Mouse (Mus musculus) MEL (cell line): ENCODE results near the gene Ell. TPM values are rescaled to one million over a fixed set of nuclear protein-coding genes. Genes with fewer than 3 reads are reported as not detected.

ENCODE experiments used
- DNase-seq: peaks from one replicate; pipeline ENCODE4 v3.0.0; 2011; ENCODE audit warnings: low read depth, low spot score
- H3K27ac ChIP-seq: 2 replicates; pipeline ENCODE4 v1.5.1; 2012; ENCODE audit warnings: low read depth, mild to moderate bottlenecking, control low read depth, low read length, moderate library complexity; ENCODE audit not compliant: control insufficient read depth
- H3K27me3 ChIP-seq, 2 experiments: fragments of 150-350 bp in 1 of 2; sonication (generic) in 1 of 2; 2 replicates each; pipeline ENCODE4 v1.6.1; 2012; ENCODE audit warnings: low read length in 2 of 2, mild to moderate bottlenecking in 2 of 2, improper control_type of control experiment in 1 of 2, moderate library complexity in 1 of 2; ENCODE audit not compliant: insufficient read depth in 2 of 2, control insufficient read depth in 1 of 2
- H3K36me3 ChIP-seq, 2 experiments: 2 replicates each; pipeline ENCODE4 v1.6.1; 2012 to 2014; ENCODE audit warnings: low read length in 2 of 2, improper control_type of control experiment in 1 of 2, inconsistent platforms in 1 of 2, mild to moderate bottlenecking in 1 of 2; ENCODE audit not compliant: insufficient read depth in 2 of 2, control insufficient read depth in 1 of 2
- H3K4me1 ChIP-seq, 2 experiments: fragments of 150-350 bp in 1 of 2; sonication (generic) in 1 of 2; 2 replicates each; pipeline ENCODE4 v1.6.1; 2012; ENCODE audit warnings: low read length in 2 of 2, improper control_type of control experiment in 1 of 2, mild to moderate bottlenecking in 1 of 2; ENCODE audit not compliant: insufficient read depth in 2 of 2, control insufficient read depth in 1 of 2
- H3K4me3 ChIP-seq, 2 experiments: fragments of 150-350 bp in 1 of 2; sonication (generic) in 1 of 2; 2 replicates each; pipeline ENCODE4 v1.5.1; 2012; ENCODE audit warnings: low read depth in 2 of 2, low read length in 2 of 2, mild to moderate bottlenecking in 2 of 2, moderate library complexity in 2 of 2, control low read depth in 1 of 2, improper control_type of control experiment in 1 of 2; ENCODE audit not compliant: control insufficient read depth in 1 of 2, insufficient read depth in 1 of 2
- H3K79me2 ChIP-seq: 2 replicates; pipeline ENCODE4 v1.6.1; 2012; ENCODE audit warnings: mild to moderate bottlenecking, low read length, moderate library complexity; ENCODE audit not compliant: control insufficient read depth, poor library complexity, insufficient read depth
- H3K9ac ChIP-seq: 2 replicates; pipeline ENCODE4 v1.6.1; 2012; ENCODE audit warnings: low read depth, mild to moderate bottlenecking, control low read depth, low read length, moderate library complexity; ENCODE audit not compliant: control insufficient read depth, poor library complexity, severe bottlenecking
- H3K9me3 ChIP-seq: fragments of 150-350 bp; sonication (generic); replicated peaks from 2 replicates; pipeline ENCODE4 v1.6.1; 2012; ENCODE audit warnings: mild to moderate bottlenecking, low read length, improper control_type of control experiment, moderate library complexity; ENCODE audit not compliant: insufficient read depth
- CHD2 ChIP-seq: IDR thresholded peaks from 2 replicates; pipeline ENCODE4 v1.6.1; 2011; ENCODE audit warnings: low read length, improper control_type of control experiment
- EP300 ChIP-seq, 2 experiments: IDR thresholded peaks; 2 replicates each; pipeline ENCODE4 v1.6.1; 2011; ENCODE audit warnings: improper control_type of control experiment in 2 of 2, low read length in 2 of 2, low read depth in 1 of 2, mild to moderate bottlenecking in 1 of 2
- GABPA ChIP-seq: IDR thresholded peaks from 2 replicates; pipeline ENCODE4 v1.6.1; 2012; ENCODE audit warnings: low read depth, mild to moderate bottlenecking, inconsistent platforms, low read length, improper control_type of control experiment, moderate library complexity
- KAT2A ChIP-seq: conservative IDR thresholded peaks from 2 replicates; pipeline ENCODE4 v1.6.1; 2012; ENCODE audit warnings: low read depth, low read length, improper control_type of control experiment, inconsistent platforms
- MAZ ChIP-seq: IDR thresholded peaks from 2 replicates; pipeline ENCODE4 v1.6.1; 2012; ENCODE audit warnings: low read depth, mild to moderate bottlenecking, inconsistent platforms, low read length, improper control_type of control experiment
- MEF2A ChIP-seq: IDR thresholded peaks from 2 replicates; pipeline ENCODE4 v1.6.1; 2014; ENCODE audit warnings: low read depth, mild to moderate bottlenecking, inconsistent platforms, low read length, improper control_type of control experiment; ENCODE audit not compliant: poor library complexity, insufficient replicate concordance, severe bottlenecking; ENCODE audit errors: extremely low read depth
- NRF1 ChIP-seq: IDR thresholded peaks from 2 replicates; pipeline ENCODE4 v1.6.1; 2014; ENCODE audit warnings: low read depth, mild to moderate bottlenecking, inconsistent platforms, low read length, improper control_type of control experiment, moderate library complexity; ENCODE audit not compliant: poor library complexity, insufficient read depth, severe bottlenecking
- POLR2AphosphoS5 ChIP-seq: IDR thresholded peaks from 2 replicates; pipeline ENCODE4 v1.6.1; 2012; ENCODE audit warnings: low read depth, borderline replicate concordance, mild to moderate bottlenecking, inconsistent platforms, low read length, moderate library complexity, mixed read lengths
- SMC3 ChIP-seq: IDR thresholded peaks from 2 replicates; pipeline ENCODE4 v1.6.1; 2011; ENCODE audit warnings: low read depth, low read length, improper control_type of control experiment
- TAL1 ChIP-seq: IDR thresholded peaks from 2 replicates; pipeline ENCODE4 v1.6.1; 2012; ENCODE audit warnings: mild to moderate bottlenecking, inconsistent platforms, low read length, moderate library complexity, mixed read lengths
- UBTF ChIP-seq: IDR thresholded peaks from 2 replicates; pipeline ENCODE4 v1.6.1; 2012; ENCODE audit warnings: low read depth, mild to moderate bottlenecking, inconsistent platforms, low read length, improper control_type of control experiment, moderate library complexity, borderline replicate concordance; ENCODE audit not compliant: insufficient read depth
- USF2 ChIP-seq, 2 experiments: IDR thresholded peaks; 2 replicates each; pipeline ENCODE4 v1.6.1; 2011 to 2012; ENCODE audit warnings: improper control_type of control experiment in 2 of 2, low read length in 2 of 2, borderline replicate concordance in 1 of 2, inconsistent platforms in 1 of 2, low read depth in 1 of 2, mild to moderate bottlenecking in 1 of 2; ENCODE audit not compliant: insufficient read depth in 1 of 2
- ZC3H11A ChIP-seq: IDR thresholded peaks from 2 replicates; pipeline ENCODE4 v1.6.1; 2012; ENCODE audit warnings: low read depth, mild to moderate bottlenecking, inconsistent platforms, low read length, improper control_type of control experiment
- polyA plus RNA-seq, 2 experiments: library from polyadenylated mRNA; stranded (reverse) in 1 of 2; unstranded in 1 of 2; fragments of >175 nt in 1 of 2; fragments of >200 nt in 1 of 2; gene quantifications; 2 replicates each; pipeline versions ENCODE4 v1.2.1 to v1.2.4; 2012; ENCODE audit warnings: low replicate concordance in 2 of 2, low read depth in 1 of 2; ENCODE audit not compliant: insufficient read length in 2 of 2, insufficient read depth in 1 of 2, missing spikeins in 1 of 2
- total RNA-seq: library from RNA; depleted of rRNA; stranded (reverse); fragments of 300-350 nt; gene quantifications from 2 replicates; pipeline ENCODE4 v1.2.3, GENCODE M21; 2012

Gene Ell
- total and polyA plus RNA-seq, 3 experiments, result 12.4 to 25.9 TPM; not detected in 1

DNA sequence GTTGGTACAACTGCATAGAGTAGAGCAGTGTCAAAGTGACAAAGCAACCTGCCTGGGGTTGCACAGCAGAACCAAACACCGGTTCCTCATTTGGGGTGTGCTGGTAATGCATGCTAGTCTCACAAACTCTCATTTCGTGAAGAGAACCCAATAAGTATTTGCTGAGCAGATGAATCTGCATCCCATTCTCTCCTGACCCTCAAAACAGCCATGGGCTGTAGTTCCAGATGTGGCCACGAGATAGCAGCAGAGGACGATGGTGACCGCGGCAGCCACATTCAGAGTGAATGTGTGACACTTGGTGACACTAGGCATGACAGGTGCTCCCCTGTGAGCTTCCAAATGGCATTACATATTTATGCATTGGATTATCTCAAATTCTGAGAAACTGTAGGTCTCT is 72.6 kb downstream of the Ell start (continued):
- TF ChIP-seq GABPA (no peak), MEF2A (no peak), CHD2 (no peak), EP300 (IDR thresholded peaks at IDR 0.05; ENCODE audit: low read depth in 1 of 2, low read length in 2 of 2) (0 out of 4 replicates have a peak, but pooled peaks of 1 of the 2 experiments have one; percentile 17), POLR2AphosphoS5 (no peak), ZC3H11A (peak; percentile 86), MAZ (peak; percentile 72; the same call in 1 of the 2 replicates), NRF1 (peak; percentile 33; the same call in 1 of the 2 replicates), UBTF (no peak), USF2 (IDR thresholded peaks at IDR 0.05; ENCODE audit: borderline replicate concordance in 1 of 2, insufficient read depth in 1 of 2, low read depth in 1 of 2, low read length in 2 of 2) (no peak)
- TF ChIP-seq, all 39 proteins: peak for 19

DNA sequence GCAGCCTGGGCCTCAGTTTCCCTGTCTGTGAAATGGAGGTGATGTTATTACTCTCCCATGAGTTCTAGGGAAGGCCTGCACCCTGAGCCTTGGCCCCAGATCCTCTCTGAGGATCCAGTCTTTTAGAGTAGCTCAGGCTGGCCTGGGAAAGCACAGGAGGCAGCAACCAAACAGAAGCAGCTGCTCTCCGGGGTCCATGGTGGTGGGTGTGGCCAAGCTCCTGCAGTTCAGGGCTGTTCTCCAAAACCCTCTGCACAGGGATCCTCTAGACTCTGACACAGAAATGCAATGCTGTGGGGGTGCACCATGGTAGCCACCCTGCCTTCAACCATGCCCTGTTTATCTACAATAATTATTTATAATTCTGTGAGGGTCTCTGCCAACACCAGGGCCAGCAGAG is 74.5 kb downstream of the Ell start:
- H3K9ac ChIP-seq, result no peak overlapping the region
- no peak for DNase-seq
- H3K9me3 ChIP-seq, result no peaks in the 10 kb centered on the region
- peaks cover 5% of the 10 kb centered on the region; the same call in 1 of the 2 replicates for H3K79me2 ChIP-seq
- TF ChIP-seq SMC3 (no peak), TAL1 (no peak)
- peaks cover 0 to 15% of the 10 kb centered on the region in 2 experiments; a peak in 2 of 4 replicates for H3K36me3 ChIP-seq
- H3K4me1 ChIP-seq, result peaks cover 2 to 32% of the 10 kb centered on the region in 2 experiments
- H3K27ac ChIP-seq, result no peak overlapping the region
- no peak overlapping the region for H3K4me3 ChIP-seq
- no peaks in the 10 kb centered on the region for H3K27me3 ChIP-seq

DNA sequence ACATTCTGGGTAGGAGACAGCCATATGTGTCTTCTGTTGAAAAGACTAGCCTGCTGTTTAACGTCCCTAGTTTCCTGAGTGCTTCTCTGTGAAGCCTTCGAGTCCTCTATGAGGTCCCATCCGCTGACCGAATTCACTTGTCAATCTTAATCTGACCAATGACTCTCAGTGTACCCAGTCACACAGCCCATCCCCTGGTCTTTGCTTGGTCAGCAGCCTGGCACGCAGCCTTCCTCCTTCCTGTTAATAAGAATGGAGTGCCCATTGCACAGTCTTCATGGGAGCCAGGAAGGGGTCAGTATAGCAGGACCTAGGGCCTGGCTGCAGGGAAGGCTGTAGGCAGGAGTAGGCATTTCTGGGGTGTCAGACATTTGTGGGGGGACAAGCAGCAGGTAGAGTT is 75.2 kb downstream of the Ell start:
- Histone ChIP-seq H3K4me3 (no peak overlapping the region), H3K9me3 (no peaks in the 10 kb centered on the region), H3K27me3 (no peaks in the 10 kb centered on the region), H3K79me2 (peaks cover 5% of the 10 kb centered on the region; the same call in 1 of the 2 replicates), H3K9ac (no peak overlapping the region), H3K36me3 (peaks cover 0 to 15% of the 10 kb centered on the region in 2 experiments; a peak in 2 of 4 replicates), H3K4me1 (peaks cover 2 to 29% of the 10 kb centered on the region in 2 experiments), H3K27ac (no peak overlapping the region)
- TF ChIP-seq KAT2A, result no peak
- DNase-seq, result no peak
